Mouse (Mus musculus) stomach, postnatal 0 days (tissue): ENCODE data around the gene Mrm1.

Experiments
- CTCF ChIP-seq: IDR thresholded peaks from 2 replicates; pipeline ENCODE4 v1.5.1; 2016; ENCODE audit warnings: antibody characterized with exemption, low read depth, mild to moderate bottlenecking, moderate library complexity
- EP300 ChIP-seq: optimal IDR thresholded peaks from 2 replicates; pipeline ENCODE3; 2016; ENCODE audit warnings: antibody characterized with exemption

DNA sequence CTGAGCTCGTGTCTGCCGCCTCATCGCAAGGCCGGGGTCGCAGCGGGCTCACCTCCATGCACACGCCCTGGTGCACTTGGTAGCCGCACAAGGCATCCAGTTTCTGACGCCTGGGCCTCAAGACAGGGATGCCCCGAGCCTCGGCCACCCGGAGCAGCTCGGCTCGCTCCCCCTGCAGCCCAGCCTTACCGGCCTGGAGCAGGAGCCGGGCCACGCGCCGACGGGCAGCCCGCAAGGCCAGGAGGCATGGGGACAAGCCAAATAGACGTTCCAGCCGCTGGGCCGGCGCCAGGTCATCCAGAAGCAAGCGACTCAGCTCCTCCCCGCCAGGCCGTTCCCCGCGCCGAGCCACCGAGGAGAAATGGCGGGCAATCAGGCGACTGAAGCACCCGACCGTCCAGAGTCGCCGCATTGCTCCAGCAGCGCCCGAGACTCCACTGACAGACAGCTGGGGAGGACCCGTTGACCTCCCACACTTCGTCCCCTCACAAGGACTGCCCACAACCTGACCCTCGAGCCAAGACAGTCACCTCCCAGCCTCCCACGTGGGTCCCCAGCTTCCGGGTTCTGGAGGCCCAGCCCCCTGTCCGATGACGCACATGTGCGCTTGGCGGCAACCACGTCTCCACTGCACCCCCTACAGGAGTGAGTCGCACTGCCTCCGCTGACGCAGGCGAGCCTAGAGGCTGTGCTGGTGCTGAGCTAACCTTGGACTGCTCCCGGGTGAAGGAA is at the start of gene Mrm1:
- TF ChIP-seq CTCF (peak; percentile 96), EP300 (no peak)
